In genomic region chr8:4656536-4656935, GRCm38 (mm10) we compare ENCODE assay signal across 8 mouse cellular contexts. TPM values are rescaled to one million over a fixed set of nuclear protein-coding genes. Genes with fewer than 3 reads are reported as not detected.
A peak's percentile ranks its signal among the peaks of the same experiment; 100 is the strongest.
DNase-seq lines count a peak whose midpoint lies in the region.

No protein-coding gene starts in this region.

- DNase-seq in adrenal gland, adult 18-20 months (ENCODE audit: low spot score in 2 of 2): peak; percentile 34 to 50
- DNase-seq in adrenal gland, adult 8-10 months: no peak
- peak; percentile 41 for DNase-seq in right cerebral cortex, postnatal 14 days
- no peak for DNase-seq in right cerebral cortex, postnatal 36 days (ENCODE audit: low spot score in 2 of 2)
- peak; percentile 33 for DNase-seq in embryo, embryonic 9.5 days (ENCODE audit: extremely low spot score)
- peak; percentile 39 for DNase-seq in lung, postnatal 36 days
- DNase-seq in layer of hippocampus, adult 18-20 months (ENCODE audit: low spot score in 2 of 2): no peak
- DNase-seq in ovary, adult 18-20 months (ENCODE audit: low spot score): no peak

RNA-seq across cellular contexts. Expression of gene Zfp958, which starts 43.6 kb away (rescaled TPM):
- total RNA-seq in adrenal gland, adult 18-20 months (2021): 10 to 100 TPM; 12.7 to 18.9 TPM
- total RNA-seq in adrenal gland, adult 8-10 months (2022): 10 to 100 TPM; 17.2 to 26.1 (median 18.7) TPM
- total RNA-seq in layer of hippocampus, adult 18-20 months (2021): 10 to 100 TPM; 11.8 to 12.2 TPM

Comparison
In these comparisons a context has a peak if more than half of its experiments do, and no peak if none do; other contexts are left out.
1. DNase-seq: peak in adrenal gland, adult 18-20 months (2 of 2), right cerebral cortex, postnatal 14 days (single experiment), embryo, embryonic 9.5 days (single experiment) and lung, postnatal 36 days (single experiment); none in adrenal gland, adult 8-10 months (single experiment), right cerebral cortex, postnatal 36 days (0 of 2), layer of hippocampus, adult 18-20 months (0 of 2) and ovary, adult 18-20 months (single experiment).